Mouse (Mus musculus) retina, adult 2 months (tissue): Measurements from ENCODE around the gene Lhx3.

Experiments used
- DNase-seq: peaks from one replicate; pipeline ENCODE4 v3.0.0-alpha.2; 2012; ENCODE audit warnings: low read depth, low spot score

Gene Lhx3

DNA sequence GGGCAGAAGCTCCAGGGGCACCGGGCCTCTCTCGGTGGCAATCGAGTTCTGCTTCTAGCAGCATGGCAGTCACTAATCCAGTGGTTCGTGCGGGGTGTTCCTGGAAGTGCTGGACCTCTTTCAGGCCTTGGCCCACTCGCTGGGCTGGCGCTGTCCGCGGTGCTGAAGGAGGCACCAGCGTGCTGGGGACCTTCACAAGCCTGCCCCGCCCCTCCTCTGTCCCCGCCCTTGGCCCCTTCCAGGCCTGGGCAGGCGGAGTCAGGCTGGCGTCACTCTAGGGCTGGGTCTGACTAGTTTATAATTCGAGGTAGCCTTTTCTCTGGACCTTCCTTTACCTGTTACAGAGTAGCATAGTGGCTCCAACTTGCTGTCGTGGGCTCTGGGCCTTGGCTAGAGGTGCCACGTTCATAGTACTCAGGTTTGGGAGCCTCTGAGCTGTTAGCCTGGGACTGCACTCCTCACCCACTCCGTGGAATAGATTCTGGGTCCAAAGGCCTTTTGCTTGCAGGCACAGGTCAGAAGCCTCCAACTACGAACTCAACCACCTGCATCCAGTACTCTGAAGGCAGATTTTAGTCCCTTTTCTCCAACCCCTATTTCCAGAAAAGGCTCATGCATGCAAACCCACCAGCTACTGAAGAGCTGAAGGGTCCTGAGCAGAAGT, at the start of gene Lhx3:
Gene Lhx3 (minus strand): TSS at position 164 of the 664 bp plus-strand sequence.
- DNase-seq: no peak

DNA sequence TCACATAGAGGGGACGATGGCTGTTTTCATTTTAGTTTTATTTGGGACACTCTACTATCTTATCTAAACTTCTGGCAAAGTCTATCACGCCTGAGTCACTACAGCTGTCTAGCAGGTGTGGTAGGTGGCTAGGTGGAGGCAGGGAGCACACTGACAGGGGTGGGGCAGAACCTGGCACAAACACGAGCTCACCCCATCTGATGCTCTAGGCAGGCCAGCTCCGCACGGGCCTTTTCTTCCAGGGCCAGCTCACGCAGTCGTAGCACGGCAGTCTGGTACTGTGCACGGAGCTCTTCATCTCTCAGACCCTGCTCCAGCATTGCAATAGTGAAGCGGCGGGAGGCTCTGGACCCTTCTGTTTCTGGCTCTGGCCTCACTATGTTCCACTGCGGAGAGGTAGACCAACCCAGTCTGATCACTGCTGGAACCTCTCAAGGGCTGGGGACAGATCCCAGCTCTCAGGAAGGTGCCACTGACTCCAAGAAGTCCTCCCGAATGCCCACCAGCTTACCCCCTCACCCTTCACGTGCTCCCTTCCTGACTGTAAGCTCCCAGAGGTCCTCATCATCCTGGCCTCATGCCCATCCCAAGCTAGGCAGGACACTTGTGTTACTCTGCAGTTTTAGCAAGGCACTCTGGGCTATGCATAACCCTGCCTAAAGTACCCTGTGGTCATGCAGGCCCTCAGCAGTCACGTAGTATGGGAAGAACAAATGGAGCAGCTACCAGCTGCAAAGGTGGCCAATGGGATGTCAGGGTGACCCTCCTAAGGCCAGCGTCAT, 49.4 kb upstream of the Lhx3 start:
- no peak for DNase-seq

DNA sequence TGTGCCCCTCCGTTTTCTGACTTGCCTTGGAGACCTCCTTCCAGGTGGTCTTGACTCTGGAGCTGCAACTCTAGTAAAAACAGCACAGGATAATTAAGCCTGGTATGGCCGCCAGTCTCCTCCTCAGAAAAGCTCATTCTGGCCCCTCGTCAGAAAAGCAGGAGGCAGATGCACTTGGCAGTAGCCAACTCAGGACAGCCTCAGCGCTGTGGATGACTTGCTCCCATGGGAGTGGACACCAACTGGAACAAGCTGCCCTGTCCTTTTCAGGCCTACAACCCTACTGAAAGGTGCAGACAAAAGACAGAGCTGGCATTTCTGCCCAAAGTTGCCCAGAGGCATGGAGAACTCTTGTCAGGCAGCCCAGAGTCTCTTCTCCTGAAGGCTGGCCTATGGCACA, 46.7 kb upstream of the Lhx3 start:
- no peak for DNase-seq

DNA sequence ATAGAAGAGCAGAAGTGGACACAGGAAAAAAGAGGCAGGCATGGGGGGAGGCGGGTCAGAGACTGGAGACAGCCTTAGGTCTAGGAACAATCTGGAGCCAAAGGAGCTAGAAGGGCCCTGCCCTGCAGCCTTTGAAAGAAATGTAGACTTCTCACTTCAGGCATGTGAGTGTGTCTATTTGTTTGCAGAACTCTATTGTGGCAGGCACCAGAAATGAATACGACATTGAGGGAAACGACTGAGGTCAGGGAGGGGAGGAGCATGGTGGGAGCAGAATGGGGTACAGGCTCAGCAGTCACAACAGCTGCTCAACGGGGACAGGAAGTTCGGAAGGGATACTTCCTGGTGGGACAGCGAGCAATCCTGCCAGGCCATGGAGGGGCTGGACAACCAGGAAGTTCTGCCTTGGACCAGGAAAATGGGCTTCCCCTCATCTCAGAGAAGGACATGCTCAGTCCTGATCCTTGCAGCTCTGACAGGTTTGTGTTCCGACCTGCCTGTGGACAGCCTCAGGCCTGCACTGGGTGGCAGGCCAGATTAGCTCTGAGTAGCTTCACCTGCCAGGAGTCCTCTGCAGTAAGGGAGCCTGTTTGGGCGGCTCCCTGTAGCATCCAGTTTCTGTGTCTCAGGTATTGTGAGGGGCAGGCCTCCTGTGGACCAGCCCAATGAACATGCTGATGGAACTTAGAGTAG, 44.6 kb upstream of the Lhx3 start:
- no peak for DNase-seq

DNA sequence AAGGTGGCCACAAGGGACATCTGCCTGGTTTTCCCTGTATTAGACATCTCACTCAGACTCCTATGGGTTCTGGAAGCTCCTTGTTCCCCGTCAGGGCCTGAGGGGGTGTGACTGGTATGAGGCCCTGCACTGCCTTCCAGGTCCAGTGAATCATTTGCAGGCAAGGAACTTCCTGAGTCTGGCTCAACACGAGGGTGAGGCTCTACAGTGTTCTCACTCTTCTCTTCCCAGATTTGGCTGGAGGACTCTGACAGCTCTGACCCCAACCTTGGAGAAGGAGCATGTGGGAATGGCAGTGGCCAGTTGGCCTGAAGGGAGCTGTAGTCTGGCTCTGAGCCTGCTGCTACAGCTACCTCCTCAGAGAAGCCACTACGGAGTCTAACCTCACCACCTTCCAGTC, 39.4 kb upstream of the Lhx3 start:
- DNase-seq: no peak

DNA sequence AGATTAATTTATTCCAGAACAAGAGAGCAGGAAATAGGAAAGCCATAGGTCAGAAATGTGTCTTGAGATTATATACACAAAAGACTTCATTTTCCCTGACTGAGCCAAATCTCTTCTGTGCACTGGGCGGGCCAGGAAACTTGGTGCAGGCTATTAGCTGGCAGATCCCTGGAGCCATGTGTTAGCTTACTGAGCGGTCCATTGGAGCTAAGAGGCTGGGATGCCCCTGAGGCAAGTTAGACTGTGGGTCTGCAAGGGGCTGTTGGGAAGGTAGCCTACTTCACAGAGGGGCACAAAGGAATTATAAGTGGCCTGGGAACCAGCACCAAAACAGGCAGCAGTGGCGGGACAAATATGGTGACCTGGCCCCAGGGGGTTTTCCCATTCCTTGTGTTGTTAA, 32.8 kb upstream of the Lhx3 start:
- DNase-seq: no peak

DNA sequence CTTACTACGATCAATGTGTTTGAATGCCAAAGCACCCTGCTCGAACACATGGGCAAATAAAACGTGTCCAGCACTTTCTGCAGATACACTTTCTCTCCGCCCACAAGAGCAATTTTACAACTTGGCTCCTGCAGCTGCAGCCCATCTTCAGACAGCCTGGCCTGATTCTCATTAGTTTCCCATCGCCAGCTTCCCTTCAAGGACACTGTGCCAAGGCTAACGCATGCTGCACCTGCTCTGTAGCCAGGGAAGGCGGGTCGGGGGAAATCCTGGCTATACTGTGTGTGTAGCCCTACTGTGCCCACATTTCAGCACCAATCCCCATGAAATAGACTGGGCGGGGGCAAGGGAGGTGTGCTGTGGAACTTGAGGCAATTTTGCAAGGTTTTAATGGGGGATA, 32.2 kb upstream of the Lhx3 start:
- no peak for DNase-seq

DNA sequence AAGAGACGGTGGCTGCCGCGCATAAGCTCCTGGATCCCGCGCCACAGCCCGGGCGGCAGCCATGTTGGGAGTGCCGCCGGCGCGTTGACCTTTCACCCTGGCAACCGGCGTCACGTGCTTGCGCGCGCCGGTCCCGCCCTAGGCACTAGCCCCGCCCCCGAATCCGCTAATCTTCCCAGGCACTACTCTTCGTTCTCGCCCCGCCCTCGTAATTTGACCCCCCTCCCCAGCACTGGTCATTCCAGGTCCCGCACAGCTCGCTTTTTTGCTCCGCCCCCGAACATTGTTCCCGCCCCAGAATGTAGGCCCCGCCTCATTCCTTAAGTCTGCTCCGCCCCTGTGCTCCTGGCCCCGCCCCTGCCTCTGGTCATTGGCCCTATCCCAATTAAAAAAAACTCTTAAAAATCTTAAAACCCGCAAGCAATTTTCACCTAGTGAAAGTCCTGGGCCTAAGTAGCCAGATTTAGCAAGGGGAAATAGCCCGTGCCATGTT, 29.2 kb upstream of the Lhx3 start, which contains the start of gene Qsox2:
Gene Qsox2 (minus strand): TSS at position 236 of the 493 bp plus-strand sequence.
- DNase-seq: peak; percentile 92

DNA sequence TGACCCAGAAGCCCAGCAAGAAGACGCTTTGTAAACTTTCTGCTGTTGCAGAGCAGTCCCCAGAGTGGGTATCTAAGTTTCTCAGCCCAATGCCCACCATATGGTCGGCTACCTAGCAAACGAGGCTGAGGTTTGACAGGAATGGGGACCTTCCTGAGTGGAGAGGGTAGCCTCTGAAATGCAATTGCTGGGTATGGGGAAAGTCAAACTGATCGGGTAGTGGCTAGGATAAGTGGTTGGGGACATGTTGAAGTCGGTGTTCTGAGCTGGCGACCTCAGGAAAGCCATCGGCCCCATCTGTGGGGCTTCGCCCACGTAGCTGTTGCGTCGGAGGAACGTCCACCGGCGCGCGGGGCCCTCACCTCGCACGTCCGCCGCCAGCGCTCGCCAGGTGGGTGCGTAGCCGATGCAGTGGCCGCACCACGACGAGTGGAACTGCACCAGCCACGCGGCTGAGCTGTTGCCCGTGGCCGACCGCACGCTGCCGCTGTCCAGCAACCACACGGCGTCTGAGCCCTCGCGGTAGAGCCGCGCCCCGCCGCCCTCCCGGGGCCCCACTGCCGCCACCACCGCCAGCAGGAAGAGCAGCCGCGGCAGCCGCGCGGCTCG, 28.7 kb upstream of the Lhx3 start:
- no peak for DNase-seq

DNA sequence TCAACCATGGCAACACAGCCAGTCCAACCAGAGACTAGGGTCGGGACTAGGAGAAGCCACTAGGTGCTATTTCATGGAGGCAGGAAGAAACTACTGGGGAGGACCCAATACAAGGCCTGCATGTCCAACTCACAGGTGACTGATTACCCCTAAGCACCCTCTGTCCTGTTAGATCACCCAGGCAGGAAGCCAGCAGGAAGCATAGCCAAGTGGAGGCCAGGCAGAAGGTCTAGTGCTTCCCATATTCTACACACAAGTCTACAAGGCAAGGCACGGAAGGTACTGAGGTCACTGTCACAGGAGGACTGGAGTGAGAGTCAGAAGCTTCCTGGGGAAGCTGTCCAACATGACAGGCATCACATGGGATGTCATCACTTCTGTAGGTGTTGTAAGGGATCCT, 26.7 kb upstream of the Lhx3 start:
- no peak for DNase-seq

DNA sequence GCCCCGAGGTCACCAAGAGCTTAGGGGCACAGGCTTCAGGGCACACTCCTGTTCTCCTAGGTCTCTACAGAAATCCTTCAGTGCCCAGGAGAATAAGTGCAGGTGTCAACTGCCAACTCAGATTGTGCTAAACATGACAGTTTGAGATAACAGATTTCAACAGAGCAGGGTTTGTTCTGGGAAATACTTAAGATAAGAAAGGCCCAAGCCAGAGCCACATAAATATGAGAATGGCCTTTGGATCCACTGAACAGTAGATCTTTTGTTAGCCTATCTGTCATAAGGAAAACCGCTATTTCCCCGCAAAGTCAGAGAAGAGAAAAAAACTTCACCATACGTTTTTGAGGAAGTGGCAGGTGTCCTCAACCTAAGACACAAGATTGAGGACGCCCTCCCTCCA, 26.2 kb upstream of the Lhx3 start:
- no peak for DNase-seq

DNA sequence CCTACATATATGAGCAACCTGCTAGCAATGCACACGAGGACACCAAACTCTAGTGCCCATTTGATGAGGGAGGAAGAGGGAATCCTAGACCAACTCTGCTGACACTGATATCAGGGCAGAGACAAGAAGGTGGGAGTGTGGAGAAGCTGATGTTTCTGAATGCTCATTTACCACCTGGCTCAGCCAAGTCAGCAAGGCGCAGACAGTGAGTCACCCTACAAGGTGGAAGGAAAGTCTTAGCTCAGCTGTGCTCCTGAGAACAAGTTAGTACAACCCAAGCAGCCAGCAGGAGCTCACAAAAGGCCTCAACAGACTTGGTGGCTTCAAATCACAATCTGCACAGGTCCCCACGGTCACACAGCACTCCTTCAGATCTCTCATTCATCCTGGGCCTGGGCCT, 23.3 kb upstream of the Lhx3 start:
- no peak for DNase-seq

DNA sequence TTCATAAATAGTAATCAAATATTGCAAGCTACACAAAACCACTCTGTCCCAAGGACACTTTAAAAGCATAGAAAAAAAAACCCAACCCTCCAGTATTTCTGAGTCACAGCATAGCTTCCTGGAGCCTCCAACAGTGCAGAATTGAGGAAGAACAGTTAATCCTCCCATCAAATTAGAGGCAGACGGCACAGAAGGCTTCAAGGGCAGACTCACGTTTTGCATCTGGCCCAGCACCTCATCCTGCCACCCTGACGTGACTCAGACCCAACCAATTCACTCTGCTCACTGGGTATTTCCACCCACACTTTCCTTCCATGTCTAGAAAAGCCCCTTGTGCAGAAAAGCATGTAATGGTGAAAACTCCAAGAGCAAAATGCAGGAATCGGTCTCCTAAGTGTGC, 22.2 kb upstream of the Lhx3 start:
- no peak for DNase-seq

DNA sequence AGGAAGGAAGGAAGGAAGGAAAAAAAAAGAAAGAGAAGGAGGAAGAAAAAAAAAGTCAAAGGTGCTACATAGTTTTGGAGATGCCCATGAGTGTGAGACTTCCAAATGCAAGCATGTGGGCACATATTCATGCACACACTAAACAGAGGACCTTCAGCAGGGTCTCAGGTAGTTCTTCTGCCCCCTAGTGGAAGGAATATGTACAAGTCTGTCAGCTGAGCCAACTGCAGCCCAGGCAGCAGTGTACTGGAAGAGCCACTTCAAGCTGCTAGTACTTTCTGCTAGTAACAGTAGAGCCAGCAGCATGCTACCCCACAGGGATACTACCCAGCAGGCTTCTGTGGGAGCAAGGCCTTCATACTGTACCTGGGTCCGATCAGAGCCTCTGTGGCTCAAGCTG, 19.7 kb upstream of the Lhx3 start:
- no peak for DNase-seq

DNA sequence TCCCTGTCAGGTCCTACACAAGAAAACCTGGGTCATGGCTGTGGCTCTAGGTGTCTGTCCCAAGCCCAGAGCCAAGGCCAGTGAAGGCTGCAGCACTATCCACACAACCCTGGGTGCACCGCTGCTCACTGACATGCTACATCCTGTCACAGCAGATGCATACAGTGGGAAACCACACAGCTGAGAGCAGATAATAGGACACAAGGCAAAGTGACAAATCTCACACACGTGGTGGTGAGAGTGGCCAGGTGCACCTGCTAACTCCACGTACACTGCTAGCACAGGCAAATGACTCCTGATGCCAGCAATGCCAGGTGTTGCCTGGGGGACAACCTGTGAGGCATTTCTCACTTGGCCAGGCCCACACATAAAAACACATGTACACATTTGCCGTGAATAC, 17.2 kb upstream of the Lhx3 start:
- no peak for DNase-seq

DNA sequence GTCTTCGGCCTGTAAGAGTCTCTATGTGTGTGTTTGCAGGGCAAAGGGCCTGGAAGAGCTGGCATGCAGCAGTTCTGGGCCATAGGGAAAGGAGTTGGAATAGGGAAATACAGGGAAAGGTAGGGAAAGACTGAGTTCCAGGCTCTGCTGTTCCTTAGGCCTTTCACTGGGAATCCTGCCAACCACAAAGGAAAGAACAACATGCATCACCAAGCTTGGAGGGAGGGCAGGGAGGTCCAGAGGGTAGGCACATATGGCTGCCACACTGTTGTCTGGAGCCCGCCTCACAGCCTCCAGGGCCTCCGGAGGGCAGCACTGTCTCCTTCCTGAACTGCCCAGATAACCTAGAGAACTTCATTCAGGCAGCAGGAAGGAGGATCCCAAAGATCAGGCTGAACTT, 15.9 kb upstream of the Lhx3 start:
- no peak for DNase-seq

DNA sequence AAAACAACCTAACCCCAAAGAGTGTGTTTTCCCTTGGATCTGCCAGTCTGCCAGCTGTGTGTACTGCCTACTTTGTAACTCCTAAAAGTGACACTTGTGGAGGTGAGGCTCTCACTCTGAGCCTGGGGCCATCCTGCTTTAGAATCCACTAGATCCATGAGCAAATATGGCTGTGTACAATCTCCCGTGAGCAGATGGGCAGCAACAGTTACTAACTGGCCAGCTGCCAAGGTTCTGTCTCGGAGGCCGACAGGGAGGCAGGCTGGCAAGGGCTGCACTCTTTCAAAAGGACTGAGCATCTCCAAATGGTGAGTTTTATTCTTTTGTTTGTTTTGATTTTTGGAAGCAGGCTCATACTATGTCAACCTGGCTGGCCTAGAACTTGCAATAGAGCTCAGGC, 6.4 kb upstream of the Lhx3 start:
- DNase-seq: no peak

DNA sequence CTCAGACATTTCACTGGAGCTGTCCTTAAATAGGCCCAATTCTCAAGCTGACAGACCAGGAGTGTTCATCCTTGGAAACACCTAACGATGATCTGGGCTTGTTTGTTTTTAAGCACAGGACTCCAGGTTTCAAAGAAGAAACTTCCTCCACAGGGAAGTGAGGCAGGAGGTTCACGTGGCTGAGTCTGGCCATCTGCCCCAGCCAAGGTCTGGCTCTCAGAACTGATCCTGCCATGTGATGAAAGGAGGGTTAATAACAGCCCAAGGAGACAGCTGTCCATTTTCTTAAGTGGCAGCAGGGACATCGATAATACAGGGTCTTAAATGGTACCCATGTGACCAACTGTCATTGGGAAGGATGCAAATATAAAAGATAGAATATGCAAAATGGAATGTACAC, 1.5 kb upstream of the Lhx3 start:
- no peak for DNase-seq

DNA sequence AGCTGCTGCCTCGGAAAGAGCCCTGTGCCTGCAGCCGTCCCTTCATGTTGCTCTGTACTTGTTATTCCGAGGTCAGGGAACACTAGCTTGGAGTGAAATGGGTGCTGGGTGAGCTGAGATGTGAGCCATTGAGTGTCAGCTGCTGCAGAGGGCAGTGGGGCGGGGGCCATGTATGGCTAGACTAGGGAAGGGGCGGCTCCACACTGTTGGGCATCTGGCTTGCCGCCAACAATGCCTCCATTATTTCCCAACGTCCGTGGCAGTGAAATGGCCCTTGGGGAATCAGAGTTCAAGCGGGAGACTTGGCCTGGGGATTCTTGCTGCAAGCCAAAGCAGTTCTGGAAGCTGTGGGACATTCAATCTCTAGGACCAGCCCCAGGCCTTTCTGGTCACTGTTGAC, 530 bp downstream of the Lhx3 start:
- DNase-seq: no peak

DNA sequence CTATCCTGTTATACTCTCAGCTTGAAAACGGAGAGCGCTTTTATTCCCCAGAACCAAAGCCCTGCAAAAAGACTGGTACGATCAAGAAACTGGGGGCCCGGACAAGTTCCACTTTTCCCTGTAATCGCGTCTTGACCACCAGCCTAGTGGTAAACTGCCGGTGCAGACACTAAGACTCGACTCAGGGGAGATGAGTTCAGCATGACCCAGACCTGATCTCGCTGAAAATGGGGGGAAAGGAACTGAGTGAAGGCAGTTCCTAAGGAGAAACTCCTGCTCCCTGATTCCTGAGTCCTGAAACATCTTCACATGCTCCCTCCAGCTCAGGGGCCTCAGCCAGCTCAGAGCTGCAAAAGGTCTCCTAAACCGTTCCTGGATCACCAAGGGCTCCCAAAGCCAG, 2.3 kb downstream of the Lhx3 start:
- DNase-seq: no peak

DNA sequence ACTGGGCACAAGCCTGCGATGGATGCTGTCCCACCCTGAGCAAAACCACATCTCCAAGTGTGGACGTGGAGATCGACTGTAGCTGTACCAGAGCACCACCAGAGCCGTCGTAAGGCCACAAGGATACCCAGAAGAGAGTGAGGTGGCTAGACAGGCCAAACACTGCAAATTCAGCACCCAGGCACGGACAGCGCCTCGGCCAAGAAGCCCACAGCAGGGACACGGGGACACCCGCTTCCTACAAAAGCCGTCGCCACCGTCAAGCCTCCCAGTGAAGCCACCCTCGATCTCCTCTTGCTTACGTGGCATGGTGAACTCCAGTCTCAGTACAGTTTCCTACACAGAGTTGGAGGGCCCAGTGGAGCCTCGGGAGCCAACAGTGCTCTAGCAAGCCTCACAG, 3.0 kb downstream of the Lhx3 start:
- no peak for DNase-seq

DNA sequence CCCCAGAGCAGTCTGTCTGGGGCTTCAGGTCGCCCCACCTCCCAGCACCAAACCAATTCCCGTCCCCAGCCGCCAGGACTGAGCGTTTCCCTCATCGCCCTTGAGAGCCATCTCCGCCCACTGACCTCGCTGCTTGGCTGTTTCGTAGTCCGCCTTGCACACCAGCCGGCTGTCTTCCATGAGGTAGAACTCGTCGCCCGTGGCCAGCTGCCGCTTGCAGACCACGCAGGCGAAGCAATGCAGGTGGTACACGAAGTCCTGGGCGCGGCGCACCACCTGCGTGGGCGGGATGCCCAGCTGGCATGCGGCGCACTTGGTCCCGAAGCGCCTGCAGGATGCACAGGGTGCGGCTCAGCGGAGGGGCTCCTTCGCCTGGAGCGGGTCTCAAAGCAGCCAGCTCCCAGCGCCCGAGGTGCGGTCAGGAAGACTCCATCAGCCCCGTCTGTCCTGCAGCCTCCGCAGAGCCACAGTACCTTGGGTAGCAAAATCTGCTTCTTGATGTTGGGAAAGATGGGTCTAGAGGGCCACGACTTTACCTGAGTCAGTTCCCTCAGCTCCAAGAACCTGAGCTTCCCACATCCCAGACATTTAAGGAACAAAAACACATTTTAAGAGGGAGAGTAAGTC, 5.1 kb downstream of the Lhx3 start:
- no peak for DNase-seq
